ENCODE assay signal across 7 mouse cellular contexts in genomic region chr13:77701733-77702132, GRCm38 (mm10). TPM values are rescaled to one million over a fixed set of nuclear protein-coding genes. Genes with fewer than 3 reads are reported as not detected.
DNase-seq lines count a peak whose midpoint lies in the region; ATAC-seq lines count a peak whose summit lies in the region.
"Not testable (repeated sequence)": the region's sequence is repeated elsewhere in the genome, so short reads cannot be mapped to it uniquely, and the experiment has no call there.

Gene Fam172a, plus strand, starts transcription at chr13:77702033.

- not testable (repeated sequence) for H3K27me3 ChIP-seq in forebrain, embryonic 10.5 days (ENCODE audit: poor library complexity, severe bottlenecking); heart, embryonic 13.5 days (replicated peaks); hindbrain, embryonic 16.5 days (replicated peaks; ENCODE audit: control insufficient read depth, insufficient read depth, low read length); liver, embryonic 13.5 days; midbrain, embryonic 15.5 days (replicated peaks)

- not testable (repeated sequence) for ATAC-seq in heart, embryonic 13.5 days (ENCODE audit: extremely low read depth, insufficient number of reproducible peaks, low FRiP score, low TSS enrichment); hindbrain, embryonic 16.5 days; liver, embryonic 13.5 days (ENCODE audit: low read depth); midbrain, embryonic 15.5 days (replicated peaks)

- not testable (repeated sequence) for DNase-seq in adrenal gland, postnatal 14 days; forebrain, embryonic 10.5 days (ENCODE audit: extremely low spot score, low spot score); layer of hippocampus, postnatal 36 days; liver, embryonic 13.5 days

- H3K9ac ChIP-seq in heart, embryonic 13.5 days; hindbrain, embryonic 16.5 days (ENCODE audit: low read depth, low read length); liver, embryonic 13.5 days; midbrain, embryonic 15.5 days: not testable (repeated sequence)

- not testable (repeated sequence) for H3K27ac ChIP-seq in forebrain, embryonic 10.5 days; heart, embryonic 13.5 days (replicated peaks); hindbrain, embryonic 16.5 days (ENCODE audit: low read depth, low read length); liver, embryonic 13.5 days; midbrain, embryonic 15.5 days

- H3K4me3 ChIP-seq in forebrain, embryonic 10.5 days; heart, embryonic 13.5 days; hindbrain, embryonic 16.5 days (ENCODE audit: low read length); liver, embryonic 13.5 days (replicated peaks); midbrain, embryonic 15.5 days: not testable (repeated sequence)

- not testable (repeated sequence) for H3K9me3 ChIP-seq in forebrain, embryonic 10.5 days; heart, embryonic 13.5 days; hindbrain, embryonic 16.5 days (ENCODE audit: control insufficient read depth, low read length); liver, embryonic 13.5 days (replicated peaks); midbrain, embryonic 15.5 days

- not testable (repeated sequence) for H3K4me2 ChIP-seq in heart, embryonic 13.5 days; hindbrain, embryonic 16.5 days (ENCODE audit: low read length); liver, embryonic 13.5 days; midbrain, embryonic 15.5 days

- no CpG with 5 or more reads among the region's 6 CpGs for WGBS in forebrain, embryonic 10.5 days
- no CpG with 5 or more reads among the region's 6 CpGs for WGBS in heart, embryonic 13.5 days
- no CpG with 5 or more reads among the region's 6 CpGs for WGBS in hindbrain, embryonic 16.5 days
- WGBS in liver, embryonic 13.5 days (ENCODE audit: insufficient replicate concordance), result no CpG with 5 or more reads among the region's 6 CpGs
- no CpG with 5 or more reads among the region's 6 CpGs for WGBS in midbrain, embryonic 15.5 days

- H3K4me1 ChIP-seq in forebrain, embryonic 10.5 days; heart, embryonic 13.5 days; hindbrain, embryonic 16.5 days (ENCODE audit: control insufficient read depth, insufficient read depth, low read depth, low read length); liver, embryonic 13.5 days (replicated peaks); midbrain, embryonic 15.5 days: not testable (repeated sequence)

- H3K36me3 ChIP-seq in forebrain, embryonic 10.5 days (replicated peaks); heart, embryonic 13.5 days; hindbrain, embryonic 16.5 days (ENCODE audit: control insufficient read depth, insufficient read depth, low read length); liver, embryonic 13.5 days; midbrain, embryonic 15.5 days (replicated peaks): not testable (repeated sequence)

RNA-seq across cellular contexts. Expression of gene Fam172a, which starts in this region (rescaled TPM):
- 21.0 and 26.7 TPM in 2 replicates for total RNA-seq in adrenal gland, postnatal 14 days (2021)
- 29.6 and 32.1 TPM in 2 replicates for polyA plus RNA-seq in forebrain, embryonic 10.5 days (2016; fragmentation: Nextera tagmentation; extraction: Ambion mirVana)
- polyA plus RNA-seq in heart, embryonic 13.5 days (2015; fragmentation: Nextera tagmentation; extraction: Ambion mirVana), result 19.3 and 19.7 TPM in 2 replicates
- polyA plus RNA-seq in hindbrain, embryonic 16.5 days (2015; fragmentation: Nextera tagmentation; extraction: Ambion mirVana), result 38.8 and 40.8 TPM in 2 replicates
- total RNA-seq in layer of hippocampus, postnatal 36 days (2021), result 10 to 100 TPM; 34.7 to 38.2 TPM
- 11.6 and 13.8 TPM in 2 replicates for polyA plus RNA-seq in liver, embryonic 13.5 days (2015; fragmentation: Nextera tagmentation; extraction: Ambion mirVana)
- polyA plus RNA-seq in midbrain, embryonic 15.5 days (2015; fragmentation: Nextera tagmentation; extraction: Ambion mirVana), result 43.8 and 45.3 TPM in 2 replicates
